Mouse (Mus musculus) gastrocnemius, postnatal 25 days (tissue): Measurements from ENCODE around the gene Dnmt3a. TPM values are rescaled to one million over a fixed set of nuclear protein-coding genes. Genes with fewer than 3 reads are reported as not detected.

ENCODE experiments used
- DNase-seq: peaks from one replicate; pipeline ENCODE4 v3.0.0; 2022
- total RNA-seq, 2 experiments: library from RNA; stranded (reverse); gene quantifications; 1 replicate in 1 of 2; 2 replicates in 1 of 2; pipeline ENCODE4 v1.2.3; 2021

Dnmt3a gene
- total RNA-seq, 2 experiments from 2014 or later, result 107 to 110 TPM

DNA sequence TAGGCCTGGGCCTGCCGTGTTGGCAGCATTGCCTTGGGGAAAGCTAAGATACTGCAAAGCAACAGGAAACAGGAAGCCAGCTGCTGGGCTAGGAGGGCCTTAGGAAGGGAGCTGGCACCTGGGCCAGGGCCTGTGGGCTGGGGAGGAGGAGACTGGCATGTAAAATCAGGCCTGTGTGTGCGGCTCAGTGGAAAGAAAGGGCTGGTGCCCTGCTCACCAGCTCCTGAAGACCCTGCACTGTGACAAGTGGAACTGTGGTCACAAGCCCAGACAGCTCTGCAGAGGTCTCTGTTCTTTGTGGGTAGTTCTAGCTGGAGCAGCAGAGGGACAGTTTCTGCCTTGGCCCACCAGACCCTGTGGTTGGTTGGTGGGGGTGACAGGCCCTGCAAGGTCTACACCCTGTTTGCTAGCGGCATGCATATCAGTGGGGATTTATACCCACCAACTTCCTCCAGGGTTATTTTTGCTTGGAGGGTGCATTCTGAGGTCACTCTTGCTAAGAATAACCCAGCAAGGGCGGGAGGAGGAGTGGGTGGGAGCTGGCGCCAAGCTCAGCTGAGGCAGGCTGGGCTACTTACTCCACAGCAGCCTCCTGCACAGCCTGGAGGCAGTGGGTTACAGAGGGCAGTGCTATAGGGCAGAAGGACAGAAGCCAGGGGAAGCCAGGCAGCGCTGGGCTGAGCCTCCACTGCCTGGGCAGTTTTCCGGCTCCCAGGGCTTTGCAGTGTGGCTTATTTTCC is 50.1 kb downstream of the Dnmt3a start:
- peak; percentile 85 for DNase-seq

- no peak for DNase-seq
Measured at GRCm38 (mm10) chr12:3856748-3857147, 50.9 kb downstream of the Dnmt3a start.

GRCm38 (mm10) chr12:3857231-3857630 is 51.4 kb downstream of the Dnmt3a start:
- DNase-seq, result no peak

DNA sequence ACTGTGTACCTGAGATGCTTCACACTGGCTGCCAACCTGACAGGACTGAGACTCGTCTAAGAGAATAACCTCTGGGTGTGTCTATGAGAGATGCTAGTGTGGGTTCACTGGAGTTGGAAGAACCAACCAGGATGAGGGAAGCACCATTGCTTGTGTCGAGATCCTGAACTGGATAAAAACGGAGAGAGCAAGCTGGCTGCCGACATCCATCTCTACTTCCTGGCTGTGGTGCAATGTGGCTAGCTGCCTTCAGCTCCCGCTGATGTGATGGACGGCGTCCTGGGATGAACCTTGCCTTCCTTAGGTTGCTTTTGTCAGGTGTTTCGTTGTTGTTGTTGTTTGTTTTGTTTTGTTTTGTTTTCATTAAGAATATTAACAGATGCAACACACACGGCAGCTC is 52.0 kb downstream of the Dnmt3a start:
- DNase-seq, result no peak

GRCm38 (mm10) chr12:3858754-3859153 is 52.9 kb downstream of the Dnmt3a start:
- no peak for DNase-seq

- no peak for DNase-seq
Measured at GRCm38 (mm10) chr12:3859545-3859944, 53.7 kb downstream of the Dnmt3a start.

GRCm38 (mm10) chr12:3860005-3860404 is 54.2 kb downstream of the Dnmt3a start:
- DNase-seq, result no peak

DNA sequence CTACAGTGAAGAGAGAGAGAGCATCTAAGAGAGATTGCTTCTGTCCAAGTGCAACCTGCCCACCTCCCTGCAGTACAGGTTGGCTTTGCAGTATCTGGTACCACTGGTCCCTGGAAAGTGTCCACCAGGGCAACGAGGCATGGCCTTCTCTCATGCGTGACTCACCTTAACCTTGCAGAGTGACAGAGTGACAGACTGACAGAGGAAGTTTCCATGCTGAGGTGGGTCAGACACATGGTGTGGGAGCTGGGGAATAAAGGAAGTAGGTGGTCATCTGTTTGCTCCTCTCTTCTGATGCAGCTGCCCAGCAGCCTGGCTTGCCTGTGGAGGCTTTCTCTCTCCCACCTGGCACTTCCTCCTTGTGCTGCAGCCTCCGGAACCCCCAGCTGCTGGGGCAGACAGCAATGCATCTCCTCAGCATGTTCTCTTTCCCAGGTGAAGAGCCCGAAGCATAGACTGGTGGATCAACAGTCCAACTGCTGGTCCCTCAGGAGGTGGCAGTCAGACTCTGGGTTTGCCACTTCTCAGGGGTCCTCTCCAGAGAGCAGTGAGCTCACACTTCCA is 55.9 kb downstream of the Dnmt3a start:
- DNase-seq, result no peak

DNA sequence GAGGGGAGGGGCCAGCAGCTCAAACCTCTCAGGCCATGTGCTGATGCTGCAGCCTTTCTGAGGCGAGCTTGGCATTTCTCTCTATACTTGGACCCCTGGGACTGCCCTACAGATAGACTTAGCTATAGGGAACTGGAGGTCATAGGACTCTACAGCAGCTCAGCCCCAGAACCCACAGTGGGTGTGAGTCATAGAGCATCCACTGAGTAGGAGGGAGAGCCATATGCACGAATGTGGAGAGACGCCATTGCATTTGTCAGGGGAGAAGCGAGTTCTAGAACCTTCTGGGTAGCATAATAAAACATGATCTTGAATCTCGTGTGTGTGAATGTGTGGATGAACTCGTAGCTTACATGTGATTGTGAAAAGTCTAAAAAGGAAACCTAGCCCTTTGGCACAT is 56.4 kb downstream of the Dnmt3a start:
- no peak for DNase-seq

GRCm38 (mm10) chr12:3864208-3864607 is 58.4 kb downstream of the Dnmt3a start:
- no peak for DNase-seq

- DNase-seq, result no peak
Measured at GRCm38 (mm10) chr12:3865594-3865993, 59.8 kb downstream of the Dnmt3a start.

DNA sequence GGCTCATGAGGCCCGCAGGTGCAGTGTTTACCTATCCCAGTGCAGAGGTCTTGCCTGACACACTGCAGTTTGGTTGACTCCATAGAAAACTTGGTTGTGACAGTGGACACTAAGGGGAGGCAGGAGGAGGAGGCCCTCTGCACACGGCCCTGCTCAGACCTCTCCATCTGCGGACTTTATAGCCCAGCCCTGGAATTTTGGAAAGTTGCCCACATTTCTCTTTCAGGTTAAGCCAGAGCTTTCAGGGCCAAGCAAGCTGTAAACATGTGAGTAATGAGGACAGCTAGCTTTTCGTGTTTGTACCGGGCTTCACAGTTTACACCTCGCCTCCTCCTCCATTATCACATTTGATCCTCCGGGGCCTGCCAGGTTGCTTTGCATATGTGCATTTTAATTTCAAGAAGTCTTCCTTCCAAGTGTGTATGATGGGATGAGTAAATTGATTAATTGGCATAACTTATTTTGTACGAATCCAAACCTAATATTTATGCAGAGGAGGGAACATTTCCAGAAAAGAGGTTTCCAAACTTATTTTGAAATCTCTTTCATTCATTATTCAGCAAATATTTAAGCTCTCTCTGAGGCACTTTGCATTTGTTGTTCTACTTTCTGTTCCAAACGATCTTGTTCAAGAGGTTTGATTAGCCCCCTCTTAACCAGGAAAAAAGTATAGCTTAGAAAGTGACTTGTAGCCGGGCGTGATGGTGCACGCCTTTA is 61.0 kb downstream of the Dnmt3a start:
- peak; percentile 48 for DNase-seq

DNA sequence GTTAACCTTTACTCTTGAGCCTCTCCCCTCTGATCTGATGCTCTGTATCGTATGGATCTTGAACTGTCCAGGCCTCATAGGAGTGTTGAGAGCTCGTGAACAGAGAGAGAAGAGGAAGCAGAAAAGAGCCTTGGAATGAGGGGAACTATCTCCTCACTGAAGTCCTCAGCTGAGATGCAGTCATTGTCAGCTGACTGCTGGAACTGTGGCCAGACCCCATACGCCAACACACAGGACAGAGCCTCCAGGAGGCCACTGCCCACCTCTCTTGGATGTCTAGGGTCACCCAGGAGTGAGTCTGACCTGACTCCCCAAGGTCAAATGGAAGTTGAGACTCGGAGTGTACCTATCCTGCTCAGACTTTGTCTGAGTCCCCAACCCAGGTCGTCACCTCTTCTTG is 62.3 kb downstream of the Dnmt3a start:
- DNase-seq, result no peak

- peak; percentile 53 for DNase-seq
Measured at GRCm38 (mm10) chr12:3868676-3869458, 63.1 kb downstream of the Dnmt3a start.

DNA sequence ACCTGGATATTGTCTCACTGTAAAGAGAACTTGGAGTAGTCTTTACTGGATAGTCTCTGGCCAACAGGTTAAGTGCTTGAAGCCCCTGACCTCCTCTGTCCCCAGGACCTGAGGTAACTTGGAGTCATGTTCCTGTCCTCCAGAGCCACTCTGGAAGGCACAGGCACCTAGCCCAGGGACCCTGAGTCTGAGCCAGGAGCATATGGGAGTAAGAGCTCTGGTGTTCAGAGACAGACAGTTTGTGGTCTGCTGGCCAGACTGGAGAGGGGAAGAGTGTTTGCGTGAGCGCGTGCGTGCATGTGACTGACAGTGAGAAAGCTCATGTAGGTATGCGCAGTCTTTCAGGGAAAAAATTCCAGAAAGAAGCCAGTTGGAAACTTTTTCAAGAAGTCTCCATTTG is 64.2 kb downstream of the Dnmt3a start:
- DNase-seq, result no peak

DNA sequence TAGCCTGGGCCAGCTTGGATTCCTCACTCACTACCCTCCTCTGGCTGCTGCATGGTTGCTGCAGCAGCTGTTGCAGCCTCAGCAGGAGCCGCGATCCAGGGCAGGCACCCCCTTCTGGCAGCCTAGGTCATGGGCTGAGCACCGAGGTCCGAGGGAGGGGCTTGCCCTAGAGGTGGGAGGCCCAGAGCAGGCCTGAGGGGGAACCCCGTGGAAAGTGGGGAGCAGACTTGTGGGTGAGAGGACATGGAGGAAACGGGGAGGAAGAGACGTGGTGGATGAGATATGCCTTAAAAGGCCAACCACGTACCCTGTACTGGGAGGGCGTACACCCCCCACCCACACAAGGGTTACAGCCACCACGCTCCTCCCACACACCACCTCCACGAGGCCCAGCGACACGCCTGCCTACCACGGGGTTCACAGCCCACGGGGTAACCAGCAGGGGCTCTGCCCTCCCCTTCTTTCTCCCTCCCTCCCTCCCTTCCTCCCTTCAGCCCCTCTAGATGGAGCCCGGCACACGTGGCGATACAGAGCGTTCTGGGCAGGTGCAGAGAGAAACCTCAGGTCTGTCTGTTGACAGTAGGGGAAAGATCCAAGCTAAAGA is 65.2 kb downstream of the Dnmt3a start:
- DNase-seq, result peak; percentile 46

DNA sequence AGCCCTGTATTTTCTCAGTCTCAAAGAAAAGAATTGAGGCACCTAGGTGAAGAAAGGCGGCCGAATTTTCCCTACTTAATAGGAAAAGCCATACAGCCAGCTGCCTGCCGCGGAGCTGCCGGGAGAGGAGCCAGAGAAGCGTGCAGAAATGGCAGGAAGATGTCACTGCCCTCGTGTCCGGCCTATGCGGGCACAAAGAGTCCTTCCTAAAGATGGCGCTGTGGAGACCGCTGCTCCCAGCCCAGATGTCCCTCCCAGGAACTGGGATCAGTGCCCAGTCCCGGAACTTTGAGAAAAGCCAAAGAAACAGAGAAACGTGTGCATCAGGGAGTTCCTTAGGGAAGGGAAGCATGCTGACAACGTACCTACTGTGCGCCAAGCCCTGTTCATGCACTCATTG is 65.8 kb downstream of the Dnmt3a start:
- peak; percentile 80 for DNase-seq

GRCm38 (mm10) chr12:3872410-3873230 is 66.8 kb downstream of the Dnmt3a start:
- DNase-seq, result no peak

DNA sequence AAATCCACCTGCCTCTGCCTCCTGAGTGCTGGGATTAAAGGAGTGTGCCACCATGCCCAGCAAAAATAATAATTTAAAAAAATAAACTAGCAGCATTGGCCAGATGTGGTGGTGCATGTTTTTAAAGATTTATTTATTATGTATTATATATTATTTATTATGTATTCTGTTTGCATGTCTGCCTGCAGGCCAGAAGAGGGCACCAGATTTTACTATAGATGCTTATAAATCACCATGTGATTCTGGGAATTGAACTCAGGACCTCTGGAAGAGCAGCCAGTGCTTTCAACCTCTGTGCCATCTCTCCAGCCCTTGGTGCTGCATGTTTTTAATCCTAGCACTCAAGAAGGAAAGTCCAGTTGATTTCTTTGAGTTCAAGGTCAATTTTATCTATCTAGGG is 69.7 kb downstream of the Dnmt3a start:
- no peak for DNase-seq

DNA sequence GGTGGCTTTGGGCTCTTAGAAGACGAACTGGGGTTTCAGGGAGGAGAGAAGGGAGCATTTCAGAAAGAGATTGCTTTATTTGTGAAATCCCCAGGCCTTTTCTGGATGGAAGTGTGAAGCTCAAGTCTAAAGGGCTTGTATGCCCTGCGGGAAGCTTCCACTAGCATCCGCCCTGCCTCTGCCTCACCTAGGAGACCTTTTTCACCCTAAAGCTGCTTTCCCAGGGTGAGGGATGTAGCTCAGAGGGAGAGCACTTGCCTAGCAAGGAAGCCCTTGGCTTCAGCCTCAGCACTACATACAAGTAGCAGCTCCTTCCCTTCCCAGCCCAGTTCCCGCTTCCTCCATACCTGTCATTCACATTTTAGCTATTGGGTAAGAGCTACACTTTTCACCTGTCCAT is 71.6 kb downstream of the Dnmt3a start:
- DNase-seq, result no peak

- no peak for DNase-seq
Measured at GRCm38 (mm10) chr12:3881474-3881873, 75.7 kb downstream of the Dnmt3a start.
